14 mouse cellular contexts compared by ENCODE assay signal in genomic region chr14:105556813-105557212, GRCm38 (mm10).
A peak's percentile ranks its signal among the peaks of the same experiment; 100 is the strongest.
DNase-seq lines count a peak whose midpoint lies in the region; ATAC-seq and TF ChIP-seq lines count a peak whose summit lies in the region.
"Had no signal": no experiment of that assay in that cellular context is flagged by ENCODE, and none has a peak within 500 bp of the region (broad histone marks: within the 10 kb centered on the region; RNA-seq: fewer than 3 reads in every experiment).

No protein-coding gene starts in this region.

- DNase-seq in heart, postnatal 0 days (ENCODE audit: low spot score), result no peak
- no peak for DNase-seq in heart, postnatal 4 days
- peak; percentile 8 for DNase-seq in lung, postnatal 14 days
- DNase-seq in lung, adult 2 months, result no peak
- peak; percentile 8 for DNase-seq in adrenal gland, postnatal 25 days
- no peak for DNase-seq in urinary bladder, adult 18-20 months (ENCODE audit: low spot score in 2 of 2)
- DNase-seq: cerebellum, adult 8-10 months; right cerebral cortex, postnatal 14 days; thymus, adult 18-20 months had no signal

- no peak overlapping the region for H3K4me3 ChIP-seq in heart, postnatal 0 days (ENCODE audit: low read depth, low read length)
- no peak overlapping the region for H3K4me3 ChIP-seq in lung, adult 2 months (replicated peaks; ENCODE audit: extremely low read depth, low read depth, low read length)
- H3K4me3 ChIP-seq in midbrain, embryonic 15.5 days, result no peak overlapping the region
- H3K4me3 ChIP-seq: limb, embryonic 12.5 days; midbrain, embryonic 10.5 days had no signal

- TF ChIP-seq EP300 in heart, postnatal 0 days (IDR thresholded peaks at IDR 0.05; ENCODE audit: low read depth), result no peak

- WGBS in heart, postnatal 0 days, result 57% methylated on average over 3 of the region's 3 CpGs
- WGBS in lung, adult 2 months, result 67% methylated on average over 3 of the region's 3 CpGs
- WGBS in midbrain, embryonic 15.5 days, result 77% methylated on average over 3 of the region's 3 CpGs

- H3K4me1 ChIP-seq in heart, postnatal 0 days (ENCODE audit: control insufficient read depth, insufficient read depth), result no peaks in the 10 kb centered on the region
- H3K4me1 ChIP-seq in lung, adult 2 months (ENCODE audit: control insufficient read depth, insufficient read depth, low read length), result no peaks in the 10 kb centered on the region
- no peaks in the 10 kb centered on the region for H3K4me1 ChIP-seq in midbrain, embryonic 15.5 days
- H3K4me1 ChIP-seq: limb, embryonic 12.5 days; midbrain, embryonic 10.5 days had no signal

- no peaks in the 10 kb centered on the region for H3K9me3 ChIP-seq in heart, postnatal 0 days (replicated peaks; ENCODE audit: control insufficient read depth, low read length)
- no peaks in the 10 kb centered on the region for H3K9me3 ChIP-seq in midbrain, embryonic 15.5 days
- H3K9me3 ChIP-seq: limb, embryonic 12.5 days; midbrain, embryonic 10.5 days had no signal

- no peaks in the 10 kb centered on the region for H3K27me3 ChIP-seq in heart, postnatal 0 days (ENCODE audit: control insufficient read depth, insufficient read depth, low read length)
- H3K27me3 ChIP-seq in midbrain, embryonic 15.5 days (replicated peaks), result no peaks in the 10 kb centered on the region
- H3K27me3 ChIP-seq: limb, embryonic 12.5 days had no signal

- no peaks in the 10 kb centered on the region for H3K36me3 ChIP-seq in heart, postnatal 0 days (replicated peaks; ENCODE audit: control insufficient read depth, insufficient read depth, low read length)
- no peaks in the 10 kb centered on the region for H3K36me3 ChIP-seq in midbrain, embryonic 15.5 days (replicated peaks)
- H3K36me3 ChIP-seq: limb, embryonic 12.5 days; midbrain, embryonic 10.5 days had no signal

- TF ChIP-seq CTCF in heart, postnatal 0 days (IDR thresholded peaks at IDR 0.05; ENCODE audit: low read depth), result peak; percentile 26
- TF ChIP-seq CTCF in lung, adult 2 months (IDR thresholded peaks at IDR 0.05; ENCODE audit: insufficient read depth, low read length), result no peak

- no peak for TF ChIP-seq POLR2A in lung, adult 2 months (IDR thresholded peaks at IDR 0.05; ENCODE audit: borderline replicate concordance, extremely low read depth, low read depth, low read length)

- no peak overlapping the region for H3K27ac ChIP-seq in heart, postnatal 0 days (ENCODE audit: low read depth)
- H3K27ac ChIP-seq in midbrain, embryonic 15.5 days, result no peak overlapping the region
- H3K27ac ChIP-seq: limb, embryonic 12.5 days; midbrain, embryonic 10.5 days had no signal

- no peak overlapping the region for H3K9ac ChIP-seq in heart, postnatal 0 days (replicated peaks; ENCODE audit: low read depth, low read length)
- no peak overlapping the region for H3K9ac ChIP-seq in midbrain, embryonic 15.5 days
- H3K9ac ChIP-seq: limb, embryonic 12.5 days had no signal

- H3K4me2 ChIP-seq in heart, postnatal 0 days (ENCODE audit: low read depth, low read length), result no peak overlapping the region
- no peak overlapping the region for H3K4me2 ChIP-seq in midbrain, embryonic 15.5 days
- H3K4me2 ChIP-seq: limb, embryonic 12.5 days had no signal

- no peak for ATAC-seq in heart, postnatal 0 days (ENCODE audit: insufficient read depth, low read depth)
- no peak for ATAC-seq in midbrain, embryonic 15.5 days (replicated peaks)
- ATAC-seq: CD4-positive, CD25-positive, alpha-beta regulatory T cell, adult 4 months; hindbrain, embryonic 16.5 days had no signal

Comparison
In these comparisons a context has a peak if more than half of its experiments do, and no peak if none do; other contexts are left out.
1. DNase-seq: peak in lung, postnatal 14 days (single experiment) and adrenal gland, postnatal 25 days (single experiment); none in heart, postnatal 0 days (single experiment), heart, postnatal 4 days (single experiment), lung, adult 2 months (single experiment) and urinary bladder, adult 18-20 months (0 of 2).